Mouse (Mus musculus): ENCODE measurements around the gene Rfx2.

DNA sequence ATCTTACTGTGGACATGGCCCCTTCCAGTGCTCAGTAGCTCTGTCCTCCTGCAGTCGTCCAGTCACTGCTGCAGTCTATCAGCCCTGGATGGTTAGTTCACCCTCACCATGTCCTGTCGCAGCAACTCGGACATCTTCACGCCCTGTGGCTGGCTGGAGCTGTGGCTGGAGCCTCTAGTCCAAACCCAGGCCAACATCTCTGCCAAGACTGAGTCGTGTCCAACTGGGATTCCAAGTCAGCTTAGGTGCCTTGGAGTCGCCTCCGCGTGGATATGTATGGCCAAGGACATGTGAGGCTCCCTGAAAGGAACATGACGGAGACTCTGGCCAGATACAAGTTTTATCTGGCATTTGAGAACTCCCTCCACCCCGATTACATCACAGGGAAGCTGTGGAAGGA is 92.6 kb downstream of the Rfx2 start:
- TF ChIP-seq CTCF (IDR thresholded peaks at IDR 0.05; ENCODE audit: extremely low read depth, insufficient read depth, insufficient read length, insufficient replicate concordance): no peak
- TF ChIP-seq POLR2A (IDR thresholded peaks at IDR 0.05; ENCODE audit: low read depth, low read length): no peak
